Mouse (Mus musculus) heart, embryonic 13.5 days (tissue): ENCODE data around the gene Sec22b. TPM values are rescaled to one million over a fixed set of nuclear protein-coding genes. Genes with fewer than 3 reads are reported as not detected.

ENCODE experiments used
- ATAC-seq: fragments of 200-750 bp; cut with Nextera tagmentation; 2 replicates; pipeline ENCODE4 v1.8.0; 2017; ENCODE audit warnings: moderate TSS enrichment; ENCODE audit not compliant: insufficient number of reproducible peaks, low FRiP score, low TSS enrichment; ENCODE audit errors: extremely low read depth
- H3K27ac ChIP-seq: fragments of 300-500 bp; sonication (generic); replicated peaks from 2 replicates; pipeline ENCODE4 v1.5.1; 2015; ENCODE audit warnings: moderate library complexity, mild to moderate bottlenecking, inconsistent platforms
- H3K27me3 ChIP-seq: fragments of 300-500 bp; sonication (generic); replicated peaks from 2 replicates; pipeline ENCODE4 v1.6.1; 2015; ENCODE audit warnings: mild to moderate bottlenecking, inconsistent platforms
- H3K36me3 ChIP-seq: fragments of 300-500 bp; sonication (generic); 2 replicates; pipeline ENCODE4 v1.6.1; 2015; ENCODE audit warnings: mild to moderate bottlenecking, inconsistent platforms
- H3K4me1 ChIP-seq: fragments of 300-500 bp; sonication (generic); 2 replicates; pipeline ENCODE4 v1.6.1; 2015; ENCODE audit warnings: inconsistent platforms
- H3K4me2 ChIP-seq: fragments of 300-500 bp; sonication (generic); 2 replicates; pipeline ENCODE4 v1.6.1; 2015; ENCODE audit warnings: inconsistent platforms, mild to moderate bottlenecking, moderate library complexity
- H3K4me3 ChIP-seq: fragments of 300-500 bp; sonication (generic); 2 replicates; pipeline ENCODE4 v1.5.1; 2015; ENCODE audit warnings: moderate library complexity, mild to moderate bottlenecking, inconsistent platforms
- H3K9ac ChIP-seq: fragments of 300-500 bp; sonication (generic); 2 replicates; pipeline ENCODE4 v1.6.1; 2015; ENCODE audit warnings: inconsistent platforms, mild to moderate bottlenecking, moderate library complexity
- H3K9me3 ChIP-seq: fragments of 300-500 bp; sonication (generic); 2 replicates; pipeline ENCODE4 v1.6.1; 2016; ENCODE audit warnings: inconsistent platforms
- WGBS: fragments of 180-500 bp; shearing (Covaris S2); methylation state at CpG from one replicate; pipeline ENCODE4 v1.1.7; 2015; ENCODE audit warnings: mixed read lengths; 5-methylcytosine and 5-hydroxymethylcytosine counted together
- polyA plus RNA-seq: library from polyadenylated mRNA; unstranded; fragments of >200 nt; fragmentation: Nextera tagmentation; extraction: Ambion mirVana; gene quantifications from 2 replicates; pipeline ENCODE4 v1.2.1, GENCODE M21; 2015

Gene Sec22b
- polyA plus RNA-seq, 1 experiment from 2014 or later: 115 TPM

DNA sequence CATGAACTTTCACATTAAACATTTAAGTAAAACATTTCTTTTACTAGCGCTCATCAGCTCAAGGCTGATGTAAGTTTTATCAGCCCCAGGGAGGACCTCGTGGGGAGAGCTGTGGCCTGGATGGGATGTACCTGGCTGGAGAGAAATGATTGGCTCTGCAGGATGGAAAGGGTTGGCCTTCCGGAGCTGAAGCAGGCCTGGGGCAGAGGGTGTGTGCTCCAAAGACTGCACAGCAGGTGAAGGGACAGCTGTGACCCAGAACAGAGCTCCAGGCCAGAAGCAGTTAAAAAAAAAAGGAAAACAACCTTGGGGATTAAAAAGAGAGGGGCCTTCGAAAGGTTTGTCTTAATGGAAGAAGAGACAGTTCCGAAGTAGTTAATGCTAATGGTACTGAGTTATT lies 26.2 kb upstream of the Sec22b start:
- 29% methylated on average over 5 of the region's 5 CpGs for WGBS

DNA sequence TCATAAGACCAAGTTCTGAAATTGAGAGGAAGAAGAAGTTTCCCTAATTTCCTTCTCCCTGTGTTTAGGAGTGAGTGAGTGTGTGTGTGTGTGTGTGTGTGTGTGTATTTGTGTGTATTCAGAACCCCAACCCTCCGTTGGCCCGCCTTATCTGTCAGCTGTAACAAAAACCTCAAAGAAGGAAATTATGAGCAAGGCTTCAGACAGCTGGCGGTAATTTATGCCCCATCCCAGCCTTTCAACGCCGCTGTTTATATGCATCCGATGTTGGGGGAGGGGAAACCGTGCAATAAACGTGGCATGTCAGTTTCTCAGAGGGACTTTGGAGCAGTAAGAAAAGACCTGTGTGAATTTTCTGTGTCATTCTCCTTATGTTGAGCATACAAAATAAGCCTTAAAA lies 24.7 kb upstream of the Sec22b start:
- no peaks in the 10 kb centered on the region for H3K9me3 ChIP-seq
- no peak overlapping the region for H3K4me2 ChIP-seq
- 50% methylated on average over 8 of the region's 8 CpGs for WGBS

More for the DNA sequence above, 26.2 kb upstream of the Sec22b start:
- no peak for ATAC-seq
- Histone ChIP-seq H3K4me1 (peaks cover 15% of the 10 kb centered on the region), H3K9ac (no peak overlapping the region), H3K36me3 (no peaks in the 10 kb centered on the region), H3K4me3 (no peak overlapping the region), H3K27ac (no peak overlapping the region), H3K4me2 (no peak overlapping the region), H3K9me3 (no peaks in the 10 kb centered on the region), H3K27me3 (no peaks in the 10 kb centered on the region)

DNA sequence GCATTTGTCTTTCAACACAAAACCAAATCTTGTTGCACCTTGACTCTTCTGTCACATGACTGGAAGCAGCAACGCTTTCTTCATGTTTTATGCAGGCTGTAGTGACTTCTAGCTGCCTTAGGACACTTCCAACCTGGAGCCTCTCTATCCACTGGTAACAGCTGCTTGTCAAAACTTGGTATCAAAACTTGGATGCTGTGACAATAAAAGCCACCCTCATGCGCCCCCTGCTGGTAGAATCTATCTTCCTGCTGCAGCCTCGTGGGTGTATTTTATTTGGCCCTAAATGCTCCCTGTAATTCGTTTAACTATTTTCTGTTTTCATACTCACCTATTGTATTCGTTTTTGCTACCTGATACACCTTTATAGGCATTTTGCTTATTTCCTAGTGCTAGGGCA lies 21.8 kb upstream of the Sec22b start:
- WGBS: 15% methylated on average over 5 of the region's 5 CpGs
- H3K4me1 ChIP-seq: peaks cover 6% of the 10 kb centered on the region
- no peak overlapping the region for H3K4me2 ChIP-seq
- H3K36me3 ChIP-seq: no peaks in the 10 kb centered on the region
- no peaks in the 10 kb centered on the region for H3K9me3 ChIP-seq
- H3K27me3 ChIP-seq: no peaks in the 10 kb centered on the region
- no peak overlapping the region for H3K9ac ChIP-seq
- no peak overlapping the region for H3K27ac ChIP-seq
- no peak overlapping the region for H3K4me3 ChIP-seq
- ATAC-seq: no peak

More for the DNA sequence above, 24.7 kb upstream of the Sec22b start:
- no peak overlapping the region for H3K4me3 ChIP-seq
- ATAC-seq: no peak
- H3K4me1 ChIP-seq: peaks cover 10% of the 10 kb centered on the region
- H3K36me3 ChIP-seq: no peaks in the 10 kb centered on the region
- H3K27me3 ChIP-seq: no peaks in the 10 kb centered on the region
- H3K9ac ChIP-seq: no peak overlapping the region
- H3K27ac ChIP-seq: no peak overlapping the region

DNA sequence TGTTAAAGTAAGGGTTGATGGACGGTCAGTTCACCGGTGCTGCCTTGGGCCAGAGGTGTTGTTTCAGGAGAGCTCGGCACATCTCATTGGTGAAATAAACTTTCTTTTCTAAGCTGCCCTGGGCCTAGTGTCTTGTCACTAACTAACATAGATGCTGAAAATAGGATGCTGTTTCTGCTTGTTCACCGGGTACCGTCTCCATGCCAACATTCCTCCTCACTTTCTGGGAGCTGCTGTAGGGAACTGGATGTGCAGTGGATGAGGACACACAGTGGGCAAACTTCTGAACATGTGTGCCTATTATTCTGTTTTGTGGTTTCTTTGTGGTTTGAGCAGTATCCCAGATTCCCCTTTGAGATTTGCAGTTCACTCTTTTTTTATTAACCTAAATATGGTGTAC lies 19.4 kb upstream of the Sec22b start:
- Histone ChIP-seq H3K4me3 (no peak overlapping the region), H3K9me3 (no peaks in the 10 kb centered on the region), H3K9ac (no peak overlapping the region), H3K36me3 (no peaks in the 10 kb centered on the region), H3K4me1 (peaks cover 3% of the 10 kb centered on the region), H3K27me3 (peaks cover 8% of the 10 kb centered on the region), H3K27ac (no peak overlapping the region), H3K4me2 (no peak overlapping the region)
- no peak for ATAC-seq
- WGBS: 93% methylated on average over 5 of the region's 5 CpGs

DNA sequence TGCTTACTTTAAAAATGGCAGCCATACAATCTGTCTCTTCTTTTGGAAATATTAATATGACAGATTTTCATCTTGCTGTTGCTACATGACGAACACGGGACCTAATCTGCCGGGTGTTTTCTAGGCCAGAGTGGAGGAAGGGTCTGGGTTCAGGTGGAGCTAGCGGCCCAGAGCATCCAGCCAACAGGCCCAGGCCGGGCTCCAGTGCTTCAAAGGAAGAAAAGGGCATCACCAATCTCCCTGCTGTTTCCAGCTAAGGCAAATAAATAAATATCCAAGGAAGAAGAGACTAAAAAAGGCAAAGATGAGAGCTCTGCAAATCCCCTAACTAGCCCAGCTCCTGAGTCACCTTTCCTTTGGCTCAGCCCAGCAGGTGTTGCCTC lies 13.2 kb upstream of the Sec22b start:
- H3K4me2 ChIP-seq: peak overlapping the region; percentile 94
- H3K36me3 ChIP-seq: no peaks in the 10 kb centered on the region
- H3K27ac ChIP-seq: no peak overlapping the region
- ATAC-seq: no peak
- peaks cover 63% of the 10 kb centered on the region for H3K27me3 ChIP-seq
- 73% methylated on average over 5 of the region's 5 CpGs for WGBS
- peak overlapping the region; percentile 57 for H3K4me3 ChIP-seq
- no peak overlapping the region for H3K9ac ChIP-seq
- H3K4me1 ChIP-seq: peaks cover 8% of the 10 kb centered on the region
- no peaks in the 10 kb centered on the region for H3K9me3 ChIP-seq

DNA sequence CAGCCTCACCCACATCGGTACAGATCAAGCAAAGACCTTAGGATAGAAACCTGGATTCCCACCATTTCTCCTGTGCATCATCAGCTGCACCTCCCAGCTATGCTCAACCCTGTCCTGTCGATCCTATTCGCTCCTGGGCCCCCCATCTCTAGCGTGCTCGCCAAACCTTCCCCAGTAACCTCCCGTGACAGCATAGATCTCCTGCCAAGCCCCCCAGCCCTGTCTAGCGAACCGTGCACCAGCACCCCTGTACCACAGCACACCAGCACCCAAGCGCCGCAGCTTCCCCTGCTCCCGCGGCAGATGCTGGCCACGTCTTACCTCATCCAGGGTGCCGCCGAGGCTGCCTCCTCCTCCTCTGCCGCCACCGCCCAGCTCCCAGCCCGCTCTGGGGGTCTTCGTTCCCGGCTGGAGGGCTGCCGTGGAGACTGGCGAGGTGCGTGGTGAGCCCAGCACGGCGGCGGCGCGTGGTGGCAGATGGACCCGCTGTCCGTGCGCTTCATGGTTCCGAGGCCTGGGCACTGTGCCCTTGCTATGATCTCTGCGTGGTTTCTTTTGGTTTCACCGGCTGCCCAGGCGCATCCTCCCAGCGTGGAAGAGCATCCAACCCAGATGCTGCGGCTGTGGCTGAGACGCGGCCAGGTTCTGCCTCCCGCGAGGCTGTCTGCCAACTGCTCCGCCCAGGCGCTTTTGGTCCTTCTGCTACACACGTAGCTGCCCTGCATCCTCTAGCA lies 12.7 kb upstream of the Sec22b start, which contains the start of gene Pde4dip:
Pde4dip (minus strand) TSS at position 540 of the 734 bp plus-strand sequence.
- peak within 1 kb of the TSS; percentile 94 for H3K4me2 ChIP-seq
- no peaks in the 10 kb centered on the region for H3K36me3 ChIP-seq
- H3K9me3 ChIP-seq: no peaks in the 10 kb centered on the region
- WGBS: 2% methylated on average over 44 of the region's 44 CpGs
- peak within 1 kb of the TSS; percentile 57 for H3K4me3 ChIP-seq
- no peak within 1 kb of the TSS for H3K27ac ChIP-seq
- peaks cover 65% of the 10 kb centered on the region for H3K27me3 ChIP-seq
- H3K9ac ChIP-seq: peak within 1 kb of the TSS; percentile 73
- peaks cover 8% of the 10 kb centered on the region for H3K4me1 ChIP-seq
- ATAC-seq: no peak

DNA sequence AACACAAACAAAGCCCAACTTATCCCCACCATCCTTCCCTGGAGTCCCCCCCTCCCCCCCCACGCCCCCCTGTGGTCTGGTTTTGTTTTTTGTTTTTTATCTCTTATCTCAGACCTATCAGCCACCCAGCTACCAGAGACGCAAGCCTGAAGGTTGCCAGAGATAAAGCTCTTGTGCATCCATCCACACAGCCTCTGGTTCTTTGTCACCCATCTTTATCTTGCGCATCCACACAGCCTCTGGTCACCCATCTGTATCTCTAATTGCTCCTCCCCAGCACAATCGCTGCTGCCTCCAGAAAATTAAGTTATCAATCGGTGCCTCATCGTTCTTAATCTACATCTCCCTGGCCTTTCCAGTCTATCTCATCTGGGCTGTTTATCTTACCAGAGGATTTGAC lies 10.8 kb upstream of the Sec22b start:
- no peak overlapping the region for H3K9ac ChIP-seq
- H3K4me3 ChIP-seq: no peak overlapping the region
- H3K36me3 ChIP-seq: no peaks in the 10 kb centered on the region
- WGBS: 14% methylated on average over 6 of the region's 6 CpGs
- H3K4me2 ChIP-seq: no peak overlapping the region
- H3K27ac ChIP-seq: no peak overlapping the region
- H3K4me1 ChIP-seq: peaks cover 8% of the 10 kb centered on the region
- H3K9me3 ChIP-seq: no peaks in the 10 kb centered on the region
- H3K27me3 ChIP-seq: peaks cover 68% of the 10 kb centered on the region
- no peak for ATAC-seq

DNA sequence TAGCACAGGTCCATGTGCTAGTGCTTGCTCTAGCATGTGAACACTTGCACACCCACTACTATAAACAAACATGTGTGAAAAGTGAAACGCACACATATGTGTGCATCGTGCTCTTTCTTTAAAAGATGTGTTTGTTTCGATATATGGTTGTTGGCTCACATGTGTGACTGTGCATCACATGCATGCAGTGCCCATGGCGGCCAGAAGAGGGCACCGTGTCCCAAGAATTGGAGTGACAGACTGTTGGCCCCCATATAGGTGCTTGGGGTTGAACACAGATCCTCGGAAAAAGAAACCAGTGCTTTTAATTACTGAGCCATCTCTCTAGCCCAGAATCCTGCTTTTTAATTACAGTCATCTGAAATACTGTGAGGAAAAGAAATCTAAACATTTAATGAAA lies 6.3 kb upstream of the Sec22b start:
- Histone ChIP-seq H3K4me1 (no peaks in the 10 kb centered on the region), H3K27me3 (peaks cover 36% of the 10 kb centered on the region), H3K27ac (no peak overlapping the region), H3K9ac (no peak overlapping the region), H3K4me2 (no peak overlapping the region), H3K4me3 (no peak overlapping the region), H3K9me3 (no peaks in the 10 kb centered on the region), H3K36me3 (no peaks in the 10 kb centered on the region)
- WGBS: 50% methylated on average over 6 of the region's 6 CpGs
- ATAC-seq: no peak

DNA sequence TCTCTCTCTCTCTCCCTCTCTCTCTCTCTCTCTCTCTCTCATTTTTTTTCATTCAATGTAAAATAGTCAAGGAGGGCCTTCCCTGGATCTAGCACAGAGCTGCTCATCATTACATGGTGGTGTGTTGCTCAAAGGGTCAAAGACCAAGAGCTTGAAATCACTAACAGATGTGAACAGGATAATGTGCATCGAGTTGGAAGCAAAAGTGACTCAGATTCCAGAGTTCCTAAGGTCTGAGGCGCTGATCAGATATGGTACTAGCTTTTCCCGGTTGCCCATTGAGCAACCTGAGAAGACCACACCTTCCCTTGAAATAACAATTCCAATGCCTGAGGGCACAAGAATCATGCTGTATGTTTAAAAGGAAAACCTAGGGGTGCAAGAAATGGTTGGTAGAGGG lies 2.6 kb upstream of the Sec22b start:
- H3K36me3 ChIP-seq: no peaks in the 10 kb centered on the region
- H3K4me3 ChIP-seq: no peak overlapping the region
- H3K27me3 ChIP-seq: peaks cover 5% of the 10 kb centered on the region; the same call in 1 of the 2 replicates
- no peak overlapping the region for H3K9ac ChIP-seq
- ATAC-seq: no peak
- H3K4me1 ChIP-seq: peaks cover 25% of the 10 kb centered on the region
- H3K27ac ChIP-seq: no peak overlapping the region
- H3K4me2 ChIP-seq: no peak overlapping the region
- no peaks in the 10 kb centered on the region for H3K9me3 ChIP-seq
- WGBS: 58% methylated on average over 3 of the region's 3 CpGs

DNA sequence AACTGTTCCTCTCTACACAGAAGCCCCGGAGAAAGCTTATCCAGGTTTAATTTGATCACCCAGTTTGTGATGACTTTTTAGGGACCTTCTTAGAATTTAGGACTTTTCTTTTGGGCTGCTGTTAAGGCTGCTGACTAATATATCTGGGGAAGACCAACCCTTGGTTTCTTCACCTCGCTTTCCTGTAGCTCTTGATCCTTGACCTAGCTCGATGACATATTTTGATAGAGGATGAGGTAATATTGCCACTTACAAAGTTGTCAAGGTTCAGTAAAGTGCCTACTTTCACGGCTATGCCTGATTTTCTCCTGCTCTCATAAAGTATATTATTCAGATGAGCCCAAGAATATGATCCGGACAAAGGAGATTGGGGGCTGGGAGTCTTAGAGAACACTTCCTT lies 596 bp downstream of the Sec22b start:
- no peak for ATAC-seq
- Histone ChIP-seq H3K36me3 (no peaks in the 10 kb centered on the region), H3K9me3 (no peaks in the 10 kb centered on the region), H3K4me3 (peak overlapping the region; percentile 100), H3K27ac (peak overlapping the region; percentile 41; the same call in 1 of the 2 replicates), H3K4me2 (peak overlapping the region; percentile 94), H3K27me3 (no peaks in the 10 kb centered on the region), H3K4me1 (peaks cover 33% of the 10 kb centered on the region), H3K9ac (peak overlapping the region; percentile 98)
- WGBS: 11% methylated on average over 5 of the region's 5 CpGs

DNA sequence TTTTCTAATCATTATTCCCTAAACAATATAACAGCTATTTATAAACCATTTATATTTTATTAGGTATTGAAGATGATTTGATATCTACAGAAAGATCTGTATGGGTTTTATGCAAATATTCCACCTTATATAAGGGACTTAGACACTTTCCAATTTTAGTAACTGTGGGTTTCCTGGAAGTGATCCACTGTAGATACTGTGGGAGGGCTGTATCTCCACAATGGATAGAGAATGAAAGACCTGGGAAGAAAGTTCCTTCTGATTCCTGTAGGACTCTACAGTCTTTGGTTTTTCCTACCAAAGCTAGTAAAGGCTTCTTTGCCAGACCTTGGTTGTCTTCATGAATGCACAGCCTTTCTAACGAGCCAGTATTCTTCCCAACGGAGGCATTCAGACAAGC lies 8.7 kb downstream of the Sec22b start:
- Histone ChIP-seq H3K9ac (no peak overlapping the region), H3K36me3 (peaks cover 53% of the 10 kb centered on the region), H3K4me1 (no peaks in the 10 kb centered on the region), H3K27me3 (no peaks in the 10 kb centered on the region), H3K4me2 (no peak overlapping the region), H3K27ac (no peak overlapping the region), H3K4me3 (no peak overlapping the region), H3K9me3 (no peaks in the 10 kb centered on the region)
- ATAC-seq: no peak
- WGBS: 65% methylated on average over 2 of the region's 2 CpGs

DNA sequence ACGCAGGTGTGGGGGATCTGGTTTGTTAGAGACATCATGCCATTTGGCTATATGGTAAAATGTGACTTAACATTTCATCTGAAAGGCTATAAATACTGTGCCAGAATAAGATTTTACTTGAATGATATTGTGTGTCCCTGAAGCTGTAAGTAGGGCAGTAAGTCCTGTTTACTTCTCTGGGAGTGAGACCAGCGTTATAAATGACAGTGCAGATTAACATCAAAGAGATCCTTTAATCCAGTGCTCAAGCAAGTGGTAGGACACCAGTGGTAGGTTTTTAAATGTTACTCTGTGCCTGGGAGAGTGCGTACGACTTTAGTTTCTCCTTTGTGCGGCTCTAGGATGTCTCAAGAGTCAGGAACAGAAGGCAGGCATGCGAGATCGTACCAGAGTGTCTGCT lies 10.1 kb downstream of the Sec22b start:
- 85% methylated on average over 7 of the region's 7 CpGs for WGBS

More for the DNA sequence above, 10.1 kb downstream of the Sec22b start:
- Histone ChIP-seq H3K9ac (no peak overlapping the region), H3K9me3 (no peaks in the 10 kb centered on the region), H3K4me1 (no peaks in the 10 kb centered on the region), H3K4me3 (no peak overlapping the region), H3K27me3 (no peaks in the 10 kb centered on the region), H3K36me3 (peaks cover 67% of the 10 kb centered on the region), H3K27ac (no peak overlapping the region), H3K4me2 (no peak overlapping the region)
- ATAC-seq: no peak
